In the genomic region with DNA sequence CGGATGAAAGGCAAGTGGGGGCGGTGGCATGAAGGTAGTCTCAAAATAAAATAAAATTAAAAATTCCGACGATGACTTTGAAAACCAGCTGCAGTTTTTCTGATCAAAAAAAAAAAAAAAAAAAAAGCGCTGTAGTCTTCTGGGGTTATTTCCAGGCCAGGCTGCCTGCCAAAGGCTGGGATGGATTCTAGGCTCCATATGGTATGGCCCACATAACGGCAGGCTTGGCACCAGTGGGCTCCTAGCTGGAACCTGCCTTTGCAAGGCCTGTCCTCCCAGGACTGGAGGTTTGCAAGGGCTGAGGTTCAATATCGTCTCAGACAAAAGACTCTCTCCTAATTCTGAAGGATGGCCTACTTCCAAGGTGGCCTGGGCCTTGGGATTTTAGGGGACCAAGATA, we compare ENCODE assay signal across 10 mouse cellular contexts.
DNase-seq lines count a peak whose midpoint lies in the region; ATAC-seq and TF ChIP-seq lines count a peak whose summit lies in the region.
"Had no signal": no experiment of that assay in that cellular context is flagged by ENCODE, and none has a peak within 500 bp of the region (broad histone marks: within the 10 kb centered on the region; RNA-seq: fewer than 3 reads in every experiment).

No protein-coding gene starts in this region.

- ATAC-seq in hindbrain, postnatal 0 days, result no peak
- ATAC-seq in hindbrain, embryonic 11.5 days (ENCODE audit: low FRiP score), result no peak
- ATAC-seq in intestine, postnatal 0 days, result no peak
- ATAC-seq in erythroblast, adult 5-6 weeks (replicated peaks; ENCODE audit: low FRiP score, poor library complexity, severe bottlenecking), result no peak

- no peak overlapping the region for H3K4me2 ChIP-seq in hindbrain, postnatal 0 days (ENCODE audit: low read depth, low read length)
- no peak overlapping the region for H3K4me2 ChIP-seq in hindbrain, embryonic 11.5 days (replicated peaks; ENCODE audit: low read depth, low read length)
- H3K4me2 ChIP-seq in intestine, postnatal 0 days (replicated peaks; ENCODE audit: low read depth), result no peak overlapping the region
- H3K4me2 ChIP-seq: hindbrain, embryonic 14.5 days; neural tube, embryonic 15.5 days had no signal

- no peaks in the 10 kb centered on the region for H3K36me3 ChIP-seq in hindbrain, postnatal 0 days (ENCODE audit: insufficient read depth, low read length)
- no peaks in the 10 kb centered on the region for H3K36me3 ChIP-seq in hindbrain, embryonic 11.5 days (ENCODE audit: control insufficient read depth, insufficient read depth, low read length)
- H3K36me3 ChIP-seq in intestine, postnatal 0 days (ENCODE audit: control insufficient read depth, insufficient read depth), result no peaks in the 10 kb centered on the region
- H3K36me3 ChIP-seq: neural tube, embryonic 15.5 days had no signal

- H3K4me3 ChIP-seq in hindbrain, postnatal 0 days (ENCODE audit: low read length), result no peak overlapping the region
- no peak overlapping the region for H3K4me3 ChIP-seq in hindbrain, embryonic 11.5 days (ENCODE audit: low read depth, low read length)
- no peak overlapping the region for H3K4me3 ChIP-seq in intestine, postnatal 0 days (ENCODE audit: low read depth, low read length)
- H3K4me3 ChIP-seq: neural tube, embryonic 15.5 days had no signal

- H3K27me3 ChIP-seq in hindbrain, postnatal 0 days (ENCODE audit: insufficient read depth, low read length), result no peaks in the 10 kb centered on the region
- H3K27me3 ChIP-seq in hindbrain, embryonic 11.5 days (ENCODE audit: control insufficient read depth, insufficient read depth, low read length), result no peaks in the 10 kb centered on the region; the same call in 1 of the 2 replicates
- no peaks in the 10 kb centered on the region for H3K27me3 ChIP-seq in intestine, postnatal 0 days (replicated peaks; ENCODE audit: control insufficient read depth, insufficient read depth, low read length)
- H3K27me3 ChIP-seq: neural tube, embryonic 15.5 days had no signal

- intact Hi-C loops in left cerebral cortex, postnatal 36 days (cut with DNase I), result no loop called here

- WGBS in hindbrain, postnatal 0 days, result 62% methylated on average over 7 of the region's 7 CpGs
- WGBS in hindbrain, embryonic 11.5 days, result 90% methylated on average over 7 of the region's 7 CpGs
- WGBS in intestine, postnatal 0 days, result 77% methylated on average over 7 of the region's 7 CpGs

- H3K9ac ChIP-seq in hindbrain, postnatal 0 days (replicated peaks; ENCODE audit: low read length), result no peak overlapping the region
- H3K9ac ChIP-seq in hindbrain, embryonic 11.5 days (ENCODE audit: low read depth, low read length), result no peak overlapping the region
- H3K9ac ChIP-seq in intestine, postnatal 0 days (ENCODE audit: low read depth, low read length), result no peak overlapping the region
- H3K9ac ChIP-seq: hindbrain, embryonic 14.5 days; neural tube, embryonic 15.5 days had no signal

- H3K27ac ChIP-seq in hindbrain, postnatal 0 days, result no peak overlapping the region
- H3K27ac ChIP-seq in hindbrain, embryonic 11.5 days (ENCODE audit: low read depth, low read length), result no peak overlapping the region
- H3K27ac ChIP-seq in intestine, postnatal 0 days (ENCODE audit: low read depth, low read length), result no peak overlapping the region
- H3K27ac ChIP-seq: hindbrain, embryonic 14.5 days; neural tube, embryonic 15.5 days had no signal

- no peaks in the 10 kb centered on the region for H3K9me3 ChIP-seq in hindbrain, postnatal 0 days (ENCODE audit: low read length)
- H3K9me3 ChIP-seq in hindbrain, embryonic 11.5 days (ENCODE audit: control insufficient read depth, low read length), result no peaks in the 10 kb centered on the region
- H3K9me3 ChIP-seq in intestine, postnatal 0 days (ENCODE audit: control insufficient read depth), result no peaks in the 10 kb centered on the region
- H3K9me3 ChIP-seq: neural tube, embryonic 15.5 days had no signal

- no peaks in the 10 kb centered on the region for H3K4me1 ChIP-seq in hindbrain, postnatal 0 days (ENCODE audit: insufficient read depth, low read length)
- H3K4me1 ChIP-seq in hindbrain, embryonic 11.5 days (replicated peaks; ENCODE audit: control insufficient read depth, insufficient read depth, low read length), result no peaks in the 10 kb centered on the region
- no peaks in the 10 kb centered on the region for H3K4me1 ChIP-seq in intestine, postnatal 0 days (replicated peaks; ENCODE audit: control insufficient read depth, insufficient read depth, low read length)

- peak; percentile 71 for DNase-seq in hindbrain, postnatal 0 days (ENCODE audit: low spot score)
- no peak for DNase-seq in hindbrain, embryonic 11.5 days (ENCODE audit: low spot score)
- DNase-seq in brain, adult 2 months (ENCODE audit: low read depth, low spot score), result peak; percentile 91
- peak; percentile 87 for DNase-seq in cerebellum, adult 9-11 months
- peak; percentile 41 to 70 for DNase-seq in left cerebral cortex, postnatal 36 days (ENCODE audit: low spot score in 2 of 2)
- DNase-seq in urinary bladder, postnatal 14 days (ENCODE audit: low spot score), result no peak

- no peak for TF ChIP-seq CTCF in hindbrain, postnatal 0 days (IDR thresholded peaks at IDR 0.05; ENCODE audit: low read depth)
- TF ChIP-seq CTCF in intestine, postnatal 0 days (IDR thresholded peaks at IDR 0.05; ENCODE audit: low read depth), result no peak

Comparison
In these comparisons a context has a peak if more than half of its experiments do, and no peak if none do; other contexts are left out.
1. DNase-seq: peak in hindbrain, postnatal 0 days (single experiment), brain, adult 2 months (single experiment), cerebellum, adult 9-11 months (single experiment) and left cerebral cortex, postnatal 36 days (2 of 2); none in hindbrain, embryonic 11.5 days (single experiment) and urinary bladder, postnatal 14 days (single experiment).